Mouse (Mus musculus) CH12.LX (cell line): ENCODE results near the gene Card11. TPM values are rescaled to one million over a fixed set of nuclear protein-coding genes. Genes with fewer than 3 reads are reported as not detected.

ENCODE experiments used
- DNase-seq: peaks from one replicate; pipeline ENCODE4 v3.0.0-alpha.2; 2013; ENCODE audit errors: extremely low read depth
- H3K27ac ChIP-seq: 2 replicates; pipeline ENCODE4 v1.5.1; 2012; ENCODE audit warnings: low read depth, mild to moderate bottlenecking, control low read depth, moderate library complexity; ENCODE audit not compliant: insufficient read depth
- H3K27me3 ChIP-seq: replicated peaks from 2 replicates; pipeline ENCODE3; 2012; ENCODE audit warnings: inconsistent platforms
- H3K36me3 ChIP-seq, 2 experiments: replicated peaks in 1 of 2; 2 replicates each; pipeline versions ENCODE3 to v1.6.1; 2012; ENCODE audit warnings: inconsistent platforms in 1 of 2, low read length in 1 of 2, mild to moderate bottlenecking in 1 of 2, mixed read lengths in 1 of 2, moderate library complexity in 1 of 2; ENCODE audit not compliant: control insufficient read depth in 1 of 2, insufficient read depth in 1 of 2
- H3K4me1 ChIP-seq, 2 experiments: 2 replicates each; pipeline ENCODE4 v1.6.1; 2012; ENCODE audit warnings: inconsistent platforms in 1 of 2, moderate library complexity in 1 of 2; ENCODE audit not compliant: insufficient read depth in 2 of 2, control insufficient read depth in 1 of 2
- H3K4me2 ChIP-seq: 2 replicates; pipeline ENCODE4 v1.6.1; 2012; ENCODE audit warnings: low read depth, mild to moderate bottlenecking, control low read depth; ENCODE audit not compliant: poor library complexity, insufficient read depth, severe bottlenecking
- H3K4me3 ChIP-seq, 3 experiments: fragments of 150-350 bp in 1 of 3; sonication (generic) in 1 of 3; replicated peaks in 1 of 3; 2 replicates each; pipeline versions ENCODE3 to v1.5.1; 2011 to 2012; ENCODE audit warnings: low read depth in 2 of 3, low read length in 2 of 3, mild to moderate bottlenecking in 2 of 3, moderate library complexity in 2 of 3, control low read depth in 1 of 3, improper control_type of control experiment in 1 of 3, inconsistent platforms in 1 of 3, mixed read lengths in 1 of 3; ENCODE audit not compliant: poor library complexity in 1 of 3
- H3K79me2 ChIP-seq: replicated peaks from 2 replicates; pipeline ENCODE4 v1.6.1; 2012; ENCODE audit warnings: mild to moderate bottlenecking, moderate library complexity; ENCODE audit not compliant: control insufficient read depth, poor library complexity, insufficient read depth, severe bottlenecking; ENCODE audit errors: extremely low read depth
- H3K9ac ChIP-seq: 2 replicates; pipeline ENCODE4 v1.6.1; 2012; ENCODE audit warnings: low read depth, mild to moderate bottlenecking, control low read depth, moderate library complexity; ENCODE audit not compliant: insufficient read depth
- H3K9me3 ChIP-seq: replicated peaks from 2 replicates; pipeline ENCODE3; 2012; ENCODE audit warnings: low read length, inconsistent platforms, mixed read lengths
- CHD2 ChIP-seq: IDR thresholded peaks from 2 replicates; pipeline ENCODE4 v1.6.1; 2011; ENCODE audit warnings: low read length, improper control_type of control experiment
- CTCF ChIP-seq, 2 experiments: IDR thresholded peaks in 1 of 2; conservative IDR thresholded peaks in 1 of 2; 2 replicates each; pipeline ENCODE4 v1.5.1; 2011 to 2012; ENCODE audit warnings: low read depth in 2 of 2, low read length in 2 of 2, improper control_type of control experiment in 1 of 2, inconsistent platforms in 1 of 2, mild to moderate bottlenecking in 1 of 2, moderate library complexity in 1 of 2
- E2F4 ChIP-seq: IDR thresholded peaks from 2 replicates; pipeline ENCODE4 v1.6.1; 2011; ENCODE audit warnings: low read depth, low read length, improper control_type of control experiment; ENCODE audit not compliant: insufficient replicate concordance
- EP300 ChIP-seq: IDR thresholded peaks from 2 replicates; pipeline ENCODE4 v1.6.1; 2011; ENCODE audit warnings: low read length, improper control_type of control experiment
- ETS1 ChIP-seq: conservative IDR thresholded peaks from 2 replicates; pipeline ENCODE4 v1.6.1; 2012; ENCODE audit warnings: low read depth, mild to moderate bottlenecking, inconsistent platforms, low read length, improper control_type of control experiment, moderate library complexity
- GABPA ChIP-seq: IDR thresholded peaks from 2 replicates; pipeline ENCODE4 v1.6.1; 2012; ENCODE audit warnings: low read depth, low read length, improper control_type of control experiment, inconsistent platforms; ENCODE audit not compliant: insufficient replicate concordance
- JUN ChIP-seq: IDR thresholded peaks from 2 replicates; pipeline ENCODE4 v1.6.1; 2011; ENCODE audit warnings: low read depth, mild to moderate bottlenecking, low read length, improper control_type of control experiment, moderate library complexity; ENCODE audit not compliant: insufficient read depth
- JUND ChIP-seq: conservative IDR thresholded peaks from 2 replicates; pipeline ENCODE4 v1.6.1; 2011; ENCODE audit warnings: low read depth, low read length, improper control_type of control experiment
- KAT2A ChIP-seq: IDR thresholded peaks from 2 replicates; pipeline ENCODE4 v1.6.1; 2012; ENCODE audit warnings: low read length, improper control_type of control experiment, inconsistent platforms; ENCODE audit not compliant: insufficient replicate concordance
- MAFK ChIP-seq: IDR thresholded peaks from 2 replicates; pipeline ENCODE4 v1.6.1; 2011; ENCODE audit warnings: low read length, improper control_type of control experiment; ENCODE audit not compliant: insufficient replicate concordance
- MAX ChIP-seq: IDR thresholded peaks from 2 replicates; pipeline ENCODE4 v1.6.1; 2011; ENCODE audit warnings: low read length, improper control_type of control experiment
- MAZ ChIP-seq: IDR thresholded peaks from 2 replicates; pipeline ENCODE4 v1.6.1; 2012; ENCODE audit warnings: low read depth, mild to moderate bottlenecking, inconsistent platforms, low read length, improper control_type of control experiment, moderate library complexity
- MYC ChIP-seq: IDR thresholded peaks from 2 replicates; pipeline ENCODE4 v1.6.1; 2011; ENCODE audit warnings: low read depth, mild to moderate bottlenecking, improper control_type of control experiment, low read length
- NELFE ChIP-seq: IDR thresholded peaks from 2 replicates; pipeline ENCODE4 v1.6.1; 2011; ENCODE audit warnings: low read depth, low read length, improper control_type of control experiment
- NRF1 ChIP-seq: IDR thresholded peaks from 2 replicates; pipeline ENCODE4 v1.6.1; 2014; ENCODE audit warnings: low read depth, mild to moderate bottlenecking, inconsistent platforms, low read length, improper control_type of control experiment, moderate library complexity
- RCOR1 ChIP-seq: conservative IDR thresholded peaks from 2 replicates; pipeline ENCODE4 v1.6.1; 2012; ENCODE audit warnings: low read depth, mild to moderate bottlenecking, inconsistent platforms, low read length, improper control_type of control experiment
- ZC3H11A ChIP-seq: IDR thresholded peaks from 2 replicates; pipeline ENCODE4 v1.6.1; 2012; ENCODE audit warnings: low read depth, mild to moderate bottlenecking, inconsistent platforms, low read length, improper control_type of control experiment
- ZMIZ1 ChIP-seq: IDR thresholded peaks from 2 replicates; pipeline ENCODE4 v1.6.1; 2012; ENCODE audit warnings: low read depth, mild to moderate bottlenecking, inconsistent platforms, low read length, improper control_type of control experiment
- ZNF384 ChIP-seq: IDR thresholded peaks from 2 replicates; pipeline ENCODE4 v1.6.1; 2012; ENCODE audit warnings: low read depth, low read length, improper control_type of control experiment, inconsistent platforms
- dilution Hi-C: fragments of 300-500 bp; cut with MboI; formaldehyde crosslinking; loops from 2 replicates; pipeline ENCODE4 v1.14.3; 2020; ENCODE audit warnings: low sequenced_read_pairs; ENCODE audit not compliant: extremely low pct_unique_long_range_greater_than_20kb, extremely low pct_ligation_motif_present
- in situ Hi-C: fragments of 300-500 bp; cut with MboI; formaldehyde crosslinking; loops from 3 replicates; pipeline ENCODE4 v1.14.3; 2019; ENCODE audit warnings: low sequenced_read_pairs, low pct_ligation_motif_present, low pct_unique_long_range_greater_than_20kb, mixed read lengths
- polyA plus RNA-seq: library from polyadenylated mRNA; unstranded; fragments of >175 nt; gene quantifications from 2 replicates; pipeline ENCODE4 v1.2.1, GENCODE M21; 2012; ENCODE audit warnings: low read depth; ENCODE audit not compliant: insufficient read length
- total RNA-seq, 2 experiments: library from RNA; depleted of rRNA; stranded (reverse); fragments of 300-350 nt in 1 of 2; fragments of >200 nt in 1 of 2; gene quantifications; 2 replicates each; pipeline ENCODE4 v1.2.3; 2012 to 2014

The Card11 gene
- total and polyA plus RNA-seq, 3 experiments = 16.1 to 84.6 (median 31.9) TPM

- Histone ChIP-seq H3K9me3 (no peaks in the 10 kb centered on the region), H3K36me3 (peaks cover 0 to 6% of the 10 kb centered on the region in 2 experiments), H3K4me2 (no peak overlapping the region), H3K27me3 (no peaks in the 10 kb centered on the region), H3K4me3 (no peak overlapping the region), H3K4me1 (peaks cover 11 to 31% of the 10 kb centered on the region in 2 experiments), H3K9ac (no peak overlapping the region), H3K27ac (no peak overlapping the region), H3K79me2 (no peaks in the 10 kb centered on the region; the same call in 1 of the 2 replicates)
- dilution Hi-C loops (no loop called here), in situ Hi-C loops (loop anchor here (5.0 to 25.0 kb wide), 2 partner anchors 54 to 1486 kb away; no protein-coding TSS in a partner anchor)
- DNase-seq = no peak
- TF ChIP-seq MAFK = no peak
- TF ChIP-seq MAZ = no peak
- no peak for TF ChIP-seq ZMIZ1
- no peak for TF ChIP-seq RCOR1
- TF ChIP-seq ZNF384 = no peak
- TF ChIP-seq MAX = no peak
- TF ChIP-seq EP300 = no peak
- no peak for TF ChIP-seq ETS1
- TF ChIP-seq JUN = no peak
- no peak for TF ChIP-seq NELFE
- TF ChIP-seq NRF1 = no peak
- no peak for TF ChIP-seq ZC3H11A
- no peak for TF ChIP-seq MYC
- no peak for TF ChIP-seq KAT2A
- no peak for TF ChIP-seq CHD2
- no peak for TF ChIP-seq JUND
Observed at GRCm38 (mm10) chr5:140826118-140826517, 174.3 kb downstream of the Card11 start.

GRCm38 (mm10) chr5:140824126-140824525 is 176.3 kb downstream of the Card11 start:
- TF ChIP-seq JUND (no peak), CTCF (conservative IDR thresholded peaks at IDR 0.05 in 1 of 2, IDR thresholded peaks at IDR 0.05 in 1 of 2; ENCODE audit: low read depth in 2 of 2, low read length in 2 of 2) (no peak), GABPA (no peak), ZC3H11A (no peak), NRF1 (no peak), E2F4 (no peak)

More at GRCm38 (mm10) chr5:140824126-140824525, 176.3 kb downstream of the Card11 start:
- dilution Hi-C loops (no loop called here), in situ Hi-C loops (no loop called here)
- Histone ChIP-seq H3K36me3 (peaks cover 0 to 6% of the 10 kb centered on the region in 2 experiments), H3K4me3 (no peak overlapping the region), H3K4me1 (peaks cover 4 to 20% of the 10 kb centered on the region in 2 experiments; a peak in 3 of 4 replicates), H3K79me2 (no peaks in the 10 kb centered on the region; the same call in 1 of the 2 replicates), H3K9me3 (no peaks in the 10 kb centered on the region), H3K27ac (no peak overlapping the region), H3K27me3 (no peaks in the 10 kb centered on the region), H3K4me2 (no peak overlapping the region), H3K9ac (no peak overlapping the region)
- DNase-seq = no peak
